Mouse (Mus musculus) WW6 (cell line): ENCODE measurements around the gene Olfr671.
"Not testable (repeated sequence)": the region's sequence is repeated elsewhere in the genome, so short reads cannot be mapped to it uniquely, and the experiment has no call there.

Experiments
- DNase-seq: peaks from one replicate; pipeline ENCODE4 v3.0.0-alpha.2; 2013; ENCODE audit warnings: low read depth, low spot score

The Olfr671 gene

GRCm38 (mm10) chr7:104979026-104979425 lies at the start of gene Olfr671:
TSS of gene Olfr671 (minus strand) at chr7:104979126.
- DNase-seq: no peak

- DNase-seq: no peak
Observed at GRCm38 (mm10) chr7:105028360-105028759, 49.4 kb upstream of the Olfr671 start, which contains the start of gene Olfr675. TSS of gene Olfr675 (minus strand) at chr7:105028460.

GRCm38 (mm10) chr7:105022530-105022929 lies 43.6 kb upstream of the Olfr671 start:
- no peak for DNase-seq

GRCm38 (mm10) chr7:105001929-105002328 lies 23.0 kb upstream of the Olfr671 start, which contains the start of gene Olfr672:
TSS of gene Olfr672 (minus strand) at chr7:105002029.
- DNase-seq: no peak

- not testable (repeated sequence) for DNase-seq
Observed at GRCm38 (mm10) chr7:104972507-104972906, 6.4 kb downstream of the Olfr671 start.

GRCm38 (mm10) chr7:104962520-104962919 lies 16.4 kb downstream of the Olfr671 start, which contains the start of gene Olfr670:
TSS of gene Olfr670 (minus strand) at chr7:104962620.
- no peak for DNase-seq

GRCm38 (mm10) chr7:104950234-104950633 lies 28.7 kb downstream of the Olfr671 start:
- DNase-seq: not testable (repeated sequence)

- no peak for DNase-seq
Observed at GRCm38 (mm10) chr7:104933940-104934339, 45.0 kb downstream of the Olfr671 start, which contains the start of gene Olfr669. TSS of gene Olfr669 (plus strand) at chr7:104934240.

GRCm38 (mm10) chr7:104927957-104928356 lies 51.0 kb downstream of the Olfr671 start, which contains the start of gene Olfr668:
TSS of gene Olfr668 (minus strand) at chr7:104928057.
- no peak for DNase-seq
